Mouse (Mus musculus) lung, adult 2 months (tissue): ENCODE results near the gene Hif1an.

Experiments
- CTCF ChIP-seq: fragments of 200-500 bp; IDR thresholded peaks from 2 replicates; pipeline ENCODE4 v1.5.1; 2011; ENCODE audit warnings: mild to moderate bottlenecking, low read length, control low read depth; ENCODE audit not compliant: insufficient read depth
- POLR2A ChIP-seq: fragments of 200-500 bp; IDR thresholded peaks from 2 replicates; pipeline ENCODE4 v1.6.1; 2011; ENCODE audit warnings: low read depth, mild to moderate bottlenecking, control low read depth, low read length, borderline replicate concordance; ENCODE audit errors: extremely low read depth

DNA sequence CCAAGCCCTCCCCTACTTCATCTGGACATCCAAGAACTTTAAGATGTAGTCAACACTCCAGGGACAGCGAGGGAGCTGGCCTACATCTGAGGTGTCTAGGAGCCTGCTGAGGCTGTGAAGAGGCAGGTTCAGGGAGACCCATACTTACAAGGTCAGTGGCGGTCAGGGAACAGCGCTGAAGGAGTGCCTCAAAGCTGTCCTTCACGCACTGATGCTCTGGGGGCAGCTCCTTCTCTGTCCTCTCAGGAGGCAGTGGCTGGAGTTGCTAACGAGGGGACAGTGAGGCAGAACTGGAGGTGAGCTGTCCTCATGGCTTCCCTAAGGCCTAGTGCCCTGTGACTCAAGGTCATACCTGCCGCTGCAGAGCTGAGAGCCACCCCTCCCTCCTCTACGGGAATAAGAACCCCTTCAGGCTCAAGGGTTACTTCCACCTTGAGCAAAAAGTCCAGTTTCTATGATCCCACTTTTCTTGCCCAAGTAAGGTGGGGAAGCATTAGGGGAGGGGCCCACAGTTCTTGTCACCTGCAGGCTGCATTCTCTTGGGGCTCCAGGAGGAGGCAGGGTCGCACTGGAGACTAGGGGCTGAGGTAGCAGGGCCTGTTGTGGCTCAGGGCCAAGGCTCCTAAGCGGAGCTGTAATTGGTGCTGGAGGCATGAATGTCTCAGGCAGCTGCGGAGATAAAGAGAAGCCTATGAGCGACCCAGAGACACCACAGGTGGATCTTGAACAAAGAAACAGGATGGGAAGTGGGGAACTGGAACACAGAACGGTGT lies 44.5 kb upstream of the Hif1an start:
- TF ChIP-seq POLR2A: no peak
- no peak for TF ChIP-seq CTCF
